Comparison of ENCODE assay signal across 29 mouse cellular contexts in the genomic region with DNA sequence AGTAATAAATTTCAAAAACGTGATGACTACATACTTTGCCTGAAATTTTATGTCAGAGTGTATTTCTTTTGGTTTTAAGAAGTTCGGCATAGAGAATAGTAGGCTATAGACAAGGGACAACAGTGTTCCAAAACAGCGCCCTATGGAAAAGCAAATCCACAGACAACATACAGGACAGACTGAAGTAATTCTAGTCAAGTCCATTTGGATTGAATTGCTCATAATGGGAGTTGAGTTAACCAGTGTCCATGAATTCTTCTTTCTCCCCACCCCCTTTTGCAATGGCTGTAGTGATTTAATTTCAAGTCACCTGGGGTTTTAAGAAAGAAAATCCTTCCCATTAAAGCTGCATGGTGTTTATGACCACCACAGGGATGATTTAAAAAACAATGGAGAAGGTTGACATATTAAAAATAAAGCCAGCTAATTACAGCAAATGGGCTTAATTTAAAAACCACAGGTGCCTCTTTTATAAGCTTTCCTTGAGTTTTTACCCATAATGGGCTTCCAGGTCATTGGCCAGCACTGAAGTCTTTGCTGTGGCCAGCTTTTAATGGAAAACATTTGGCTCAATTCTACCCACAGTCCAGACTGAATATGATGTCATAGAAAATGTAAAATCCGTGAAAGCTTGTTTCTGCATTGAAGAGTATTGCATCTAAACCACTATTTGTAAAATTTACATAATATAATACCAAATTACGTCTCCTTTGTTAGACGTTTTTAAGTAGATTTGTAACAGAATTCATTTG.
DNase-seq lines count a peak whose midpoint lies in the region; ATAC-seq and TF ChIP-seq lines count a peak whose summit lies in the region.
"Had no signal": no experiment of that assay in that cellular context is flagged by ENCODE, and none has a peak within 500 bp of the region (broad histone marks: within the 10 kb centered on the region; RNA-seq: fewer than 3 reads in every experiment).

No protein-coding gene starts in this region.

- TF ChIP-seq POLR2A in brain, embryonic 14.5 days (IDR thresholded peaks at IDR 0.05; ENCODE audit: borderline replicate concordance, extremely low read depth, insufficient read depth, insufficient read length, poor library complexity, severe bottlenecking) = no peak

- H3K27me3 ChIP-seq in limb, embryonic 13.5 days = 0 out of 2 replicates have a peak, but pooled peaks cover 3% of the 10 kb centered on the region
- H3K27me3 ChIP-seq: CH12.LX; embryonic facial prominence, embryonic 12.5 days; embryonic facial prominence, embryonic 15.5 days; heart, embryonic 13.5 days; Patski had no signal

- ATAC-seq in limb, embryonic 13.5 days (ENCODE audit: low FRiP score, low read depth) = peak; percentile 84
- ATAC-seq: forebrain, embryonic 16.5 days; hindbrain, postnatal 0 days; intestine, postnatal 0 days; Patski had no signal

- no peak overlapping the region for H3K9ac ChIP-seq in limb, embryonic 13.5 days
- H3K9ac ChIP-seq: embryonic facial prominence, embryonic 12.5 days; embryonic facial prominence, embryonic 15.5 days; heart, embryonic 13.5 days; hindbrain, embryonic 14.5 days had no signal

- no peak overlapping the region for H3K27ac ChIP-seq in limb, embryonic 13.5 days
- H3K27ac ChIP-seq: embryonic facial prominence, embryonic 12.5 days; embryonic facial prominence, embryonic 15.5 days; heart, adult 2 months; heart, embryonic 10.5 days; heart, embryonic 13.5 days; hindbrain, embryonic 14.5 days; hindbrain, postnatal 0 days had no signal

- no peak overlapping the region for H3K4me3 ChIP-seq in limb, embryonic 13.5 days
- H3K4me3 ChIP-seq: embryonic facial prominence, embryonic 12.5 days; embryonic facial prominence, embryonic 15.5 days; heart, adult 2 months; heart, embryonic 10.5 days; heart, embryonic 13.5 days had no signal

- H3K9me3 ChIP-seq in limb, embryonic 13.5 days = no peaks in the 10 kb centered on the region
- H3K9me3 ChIP-seq: embryonic facial prominence, embryonic 12.5 days; embryonic facial prominence, embryonic 15.5 days; G1E; heart, embryonic 10.5 days; heart, embryonic 13.5 days had no signal

- WGBS in limb, embryonic 13.5 days = 21% methylated on average over 6 of the region's 6 CpGs

- intact Hi-C loops in left cerebral cortex, postnatal 25 days (cut with DNase I) = no loop called here

- H3K4me1 ChIP-seq in limb, embryonic 13.5 days = peaks cover 8% of the 10 kb centered on the region
- H3K4me1 ChIP-seq: embryonic facial prominence, embryonic 12.5 days; embryonic facial prominence, embryonic 15.5 days; heart, embryonic 10.5 days; heart, embryonic 13.5 days had no signal

- TF ChIP-seq CTCF in brain, embryonic 14.5 days (IDR thresholded peaks at IDR 0.05; ENCODE audit: borderline replicate concordance, extremely low read depth, insufficient read depth, insufficient read length) = no peak

- peak; percentile 6 for DNase-seq in embryo, embryonic 11 days
- no peak for DNase-seq in embryo, embryonic 9.5 days (ENCODE audit: extremely low spot score)
- DNase-seq in brain, embryonic 14.5 days (ENCODE audit: low read depth) = peak; percentile 15
- DNase-seq in forelimb bud, embryonic 11.5 days (ENCODE audit: low read depth, low spot score) = peak; percentile 77
- no peak for DNase-seq in frontal cortex, postnatal 14 days (ENCODE audit: low spot score in 2 of 2)
- DNase-seq in left cerebral cortex, postnatal 25 days (ENCODE audit: low spot score in 2 of 2) = no peak
- DNase-seq: adrenal gland, postnatal 10 days; adrenal gland, postnatal 36 days; B cell, adult 2 months; cerebellum, adult 11 months; cerebellum, adult 2 months; cerebellum, adult 9-11 months; cerebellum, postnatal 36 days; gastrocnemius, postnatal 36 days; heart, adult 2 months; heart, postnatal 14 days; heart, postnatal 4 days had no signal

- H3K4me2 ChIP-seq in limb, embryonic 13.5 days (replicated peaks) = no peak overlapping the region
- H3K4me2 ChIP-seq: embryonic facial prominence, embryonic 12.5 days; embryonic facial prominence, embryonic 15.5 days; heart, embryonic 13.5 days; hindbrain, embryonic 14.5 days had no signal

- H3K36me3 ChIP-seq in limb, embryonic 13.5 days = no peaks in the 10 kb centered on the region
- H3K36me3 ChIP-seq: embryonic facial prominence, embryonic 12.5 days; embryonic facial prominence, embryonic 15.5 days; G1E; heart, embryonic 10.5 days; heart, embryonic 13.5 days had no signal

Comparison
In these comparisons a context has a peak if more than half of its experiments do, and no peak if none do; other contexts are left out.
1. DNase-seq: peak in embryo, embryonic 11 days (single experiment), brain, embryonic 14.5 days (single experiment) and forelimb bud, embryonic 11.5 days (single experiment); none in embryo, embryonic 9.5 days (single experiment), frontal cortex, postnatal 14 days (0 of 2) and left cerebral cortex, postnatal 25 days (0 of 2).